Mouse (Mus musculus) CH12.LX (cell line): ENCODE data around the gene Zbtb34. TPM values are rescaled to one million over a fixed set of nuclear protein-coding genes. Genes with fewer than 3 reads are reported as not detected.

Source experiments
- DNase-seq: peaks from one replicate; pipeline ENCODE4 v3.0.0-alpha.2; 2013; ENCODE audit errors: extremely low read depth
- H3K27ac ChIP-seq: 2 replicates; pipeline ENCODE4 v1.5.1; 2012; ENCODE audit warnings: low read depth, mild to moderate bottlenecking, control low read depth, moderate library complexity; ENCODE audit not compliant: insufficient read depth
- H3K27me3 ChIP-seq: replicated peaks from 2 replicates; pipeline ENCODE3; 2012; ENCODE audit warnings: inconsistent platforms
- H3K36me3 ChIP-seq, 2 experiments: replicated peaks in 1 of 2; 2 replicates each; pipeline versions ENCODE3 to v1.6.1; 2012; ENCODE audit warnings: inconsistent platforms in 1 of 2, low read length in 1 of 2, mild to moderate bottlenecking in 1 of 2, mixed read lengths in 1 of 2, moderate library complexity in 1 of 2; ENCODE audit not compliant: control insufficient read depth in 1 of 2, insufficient read depth in 1 of 2
- H3K4me1 ChIP-seq, 2 experiments: 2 replicates each; pipeline ENCODE4 v1.6.1; 2012; ENCODE audit warnings: inconsistent platforms in 1 of 2, moderate library complexity in 1 of 2; ENCODE audit not compliant: insufficient read depth in 2 of 2, control insufficient read depth in 1 of 2
- H3K4me2 ChIP-seq: 2 replicates; pipeline ENCODE4 v1.6.1; 2012; ENCODE audit warnings: low read depth, mild to moderate bottlenecking, control low read depth; ENCODE audit not compliant: poor library complexity, insufficient read depth, severe bottlenecking
- H3K4me3 ChIP-seq, 3 experiments: fragments of 150-350 bp in 1 of 3; sonication (generic) in 1 of 3; replicated peaks in 1 of 3; 2 replicates each; pipeline versions ENCODE3 to v1.5.1; 2011 to 2012; ENCODE audit warnings: low read depth in 2 of 3, low read length in 2 of 3, mild to moderate bottlenecking in 2 of 3, moderate library complexity in 2 of 3, control low read depth in 1 of 3, improper control_type of control experiment in 1 of 3, inconsistent platforms in 1 of 3, mixed read lengths in 1 of 3; ENCODE audit not compliant: poor library complexity in 1 of 3
- H3K79me2 ChIP-seq: replicated peaks from 2 replicates; pipeline ENCODE4 v1.6.1; 2012; ENCODE audit warnings: mild to moderate bottlenecking, moderate library complexity; ENCODE audit not compliant: control insufficient read depth, poor library complexity, insufficient read depth, severe bottlenecking; ENCODE audit errors: extremely low read depth
- H3K9ac ChIP-seq: 2 replicates; pipeline ENCODE4 v1.6.1; 2012; ENCODE audit warnings: low read depth, mild to moderate bottlenecking, control low read depth, moderate library complexity; ENCODE audit not compliant: insufficient read depth
- H3K9me3 ChIP-seq: replicated peaks from 2 replicates; pipeline ENCODE3; 2012; ENCODE audit warnings: low read length, inconsistent platforms, mixed read lengths
- CHD1 ChIP-seq: IDR thresholded peaks from 2 replicates; pipeline ENCODE4 v1.6.1; 2012; ENCODE audit warnings: low read depth, low read length, improper control_type of control experiment, inconsistent platforms
- CHD2 ChIP-seq: IDR thresholded peaks from 2 replicates; pipeline ENCODE4 v1.6.1; 2011; ENCODE audit warnings: low read length, improper control_type of control experiment
- CTCF ChIP-seq, 2 experiments: IDR thresholded peaks in 1 of 2; conservative IDR thresholded peaks in 1 of 2; 2 replicates each; pipeline ENCODE4 v1.5.1; 2011 to 2012; ENCODE audit warnings: low read depth in 2 of 2, low read length in 2 of 2, improper control_type of control experiment in 1 of 2, inconsistent platforms in 1 of 2, mild to moderate bottlenecking in 1 of 2, moderate library complexity in 1 of 2
- E2F4 ChIP-seq: IDR thresholded peaks from 2 replicates; pipeline ENCODE4 v1.6.1; 2011; ENCODE audit warnings: low read depth, low read length, improper control_type of control experiment; ENCODE audit not compliant: insufficient replicate concordance
- EP300 ChIP-seq: IDR thresholded peaks from 2 replicates; pipeline ENCODE4 v1.6.1; 2011; ENCODE audit warnings: low read length, improper control_type of control experiment
- GABPA ChIP-seq: IDR thresholded peaks from 2 replicates; pipeline ENCODE4 v1.6.1; 2012; ENCODE audit warnings: low read depth, low read length, improper control_type of control experiment, inconsistent platforms; ENCODE audit not compliant: insufficient replicate concordance
- HCFC1 ChIP-seq: IDR thresholded peaks from 2 replicates; pipeline ENCODE4 v1.6.1; 2012; ENCODE audit warnings: low read depth, mild to moderate bottlenecking, inconsistent platforms, low read length, improper control_type of control experiment
- JUND ChIP-seq: conservative IDR thresholded peaks from 2 replicates; pipeline ENCODE4 v1.6.1; 2011; ENCODE audit warnings: low read depth, low read length, improper control_type of control experiment
- KAT2A ChIP-seq: IDR thresholded peaks from 2 replicates; pipeline ENCODE4 v1.6.1; 2012; ENCODE audit warnings: low read length, improper control_type of control experiment, inconsistent platforms; ENCODE audit not compliant: insufficient replicate concordance
- MAFK ChIP-seq: IDR thresholded peaks from 2 replicates; pipeline ENCODE4 v1.6.1; 2011; ENCODE audit warnings: low read length, improper control_type of control experiment; ENCODE audit not compliant: insufficient replicate concordance
- MXI1 ChIP-seq: IDR thresholded peaks from 2 replicates; pipeline ENCODE4 v1.6.1; 2011; ENCODE audit warnings: mild to moderate bottlenecking, low read depth, low read length, improper control_type of control experiment
- NRF1 ChIP-seq: IDR thresholded peaks from 2 replicates; pipeline ENCODE4 v1.6.1; 2014; ENCODE audit warnings: low read depth, mild to moderate bottlenecking, inconsistent platforms, low read length, improper control_type of control experiment, moderate library complexity
- POLR2A ChIP-seq: IDR thresholded peaks from 2 replicates; pipeline ENCODE4 v1.6.1; 2011; ENCODE audit warnings: low read depth, mild to moderate bottlenecking, improper control_type of control experiment, low read length
- RCOR1 ChIP-seq: conservative IDR thresholded peaks from 2 replicates; pipeline ENCODE4 v1.6.1; 2012; ENCODE audit warnings: low read depth, mild to moderate bottlenecking, inconsistent platforms, low read length, improper control_type of control experiment
- SIN3A ChIP-seq: IDR thresholded peaks from 2 replicates; pipeline ENCODE4 v1.6.1; 2012; ENCODE audit warnings: low read length, improper control_type of control experiment, inconsistent platforms
- TBP ChIP-seq: conservative IDR thresholded peaks from 2 replicates; pipeline ENCODE4 v1.6.1; 2011; ENCODE audit warnings: low read depth, low read length, improper control_type of control experiment
- ZC3H11A ChIP-seq: IDR thresholded peaks from 2 replicates; pipeline ENCODE4 v1.6.1; 2012; ENCODE audit warnings: low read depth, mild to moderate bottlenecking, inconsistent platforms, low read length, improper control_type of control experiment
- ZMIZ1 ChIP-seq: IDR thresholded peaks from 2 replicates; pipeline ENCODE4 v1.6.1; 2012; ENCODE audit warnings: low read depth, mild to moderate bottlenecking, inconsistent platforms, low read length, improper control_type of control experiment
- ZNF384 ChIP-seq: IDR thresholded peaks from 2 replicates; pipeline ENCODE4 v1.6.1; 2012; ENCODE audit warnings: low read depth, low read length, improper control_type of control experiment, inconsistent platforms
- dilution Hi-C: fragments of 300-500 bp; cut with MboI; formaldehyde crosslinking; loops from 2 replicates; pipeline ENCODE4 v1.14.3; 2020; ENCODE audit warnings: low sequenced_read_pairs; ENCODE audit not compliant: extremely low pct_unique_long_range_greater_than_20kb, extremely low pct_ligation_motif_present
- in situ Hi-C: fragments of 300-500 bp; cut with MboI; formaldehyde crosslinking; loops from 3 replicates; pipeline ENCODE4 v1.14.3; 2019; ENCODE audit warnings: low sequenced_read_pairs, low pct_ligation_motif_present, low pct_unique_long_range_greater_than_20kb, mixed read lengths
- polyA plus RNA-seq: library from polyadenylated mRNA; unstranded; fragments of >175 nt; gene quantifications from 2 replicates; pipeline ENCODE4 v1.2.1, GENCODE M21; 2012; ENCODE audit warnings: low read depth; ENCODE audit not compliant: insufficient read length
- total RNA-seq, 2 experiments: library from RNA; depleted of rRNA; stranded (reverse); fragments of 300-350 nt in 1 of 2; fragments of >200 nt in 1 of 2; gene quantifications; 2 replicates each; pipeline ENCODE4 v1.2.3; 2012 to 2014

The Zbtb34 gene
- total and polyA plus RNA-seq, 3 experiments = 3.4 to 5.8 (median 5.0) TPM

DNA sequence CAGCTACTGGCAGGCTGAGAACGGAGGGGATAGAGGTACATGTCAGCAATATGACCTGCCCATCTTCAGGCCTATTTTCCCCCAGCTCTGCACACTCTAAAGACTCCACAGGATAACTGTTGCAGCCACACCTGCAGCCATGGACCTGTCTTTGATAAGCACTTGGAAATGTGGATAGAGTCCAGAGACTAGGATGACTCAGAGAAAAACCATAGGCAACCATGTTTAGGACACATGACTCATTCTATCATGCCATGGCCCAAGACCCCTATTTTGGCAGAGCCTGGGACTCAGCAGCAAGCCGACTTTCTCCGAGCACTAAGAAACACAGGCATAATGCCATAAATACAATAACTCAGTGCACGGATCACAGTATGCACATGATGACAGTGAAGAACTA, 66.5 kb downstream of the Zbtb34 start:
- Histone ChIP-seq H3K36me3 (peaks cover 0 to 16% of the 10 kb centered on the region in 2 experiments), H3K4me2 (no peak overlapping the region), H3K4me3 (no peak overlapping the region), H3K79me2 (no peaks in the 10 kb centered on the region), H3K4me1 (peaks cover 0 to 4% of the 10 kb centered on the region in 2 experiments; a peak in 1 of 4 replicates), H3K9me3 (no peaks in the 10 kb centered on the region), H3K9ac (no peak overlapping the region), H3K27me3 (no peaks in the 10 kb centered on the region), H3K27ac (no peak overlapping the region)
- in situ Hi-C loops (loop anchor here (25.0 kb wide), 1 partner anchor 377 kb away; the partner anchor contains the start of gene Slc2a8), dilution Hi-C loops (no loop called here)
- TF ChIP-seq KAT2A (no peak), MAFK (no peak), CHD1 (no peak), E2F4 (no peak), CHD2 (no peak), HCFC1 (no peak), TBP (no peak), NRF1 (no peak), JUND (no peak), ZNF384 (no peak), MXI1 (no peak), POLR2A (no peak), RCOR1 (no peak), GABPA (no peak), ZC3H11A (no peak)
- no peak for DNase-seq

DNA sequence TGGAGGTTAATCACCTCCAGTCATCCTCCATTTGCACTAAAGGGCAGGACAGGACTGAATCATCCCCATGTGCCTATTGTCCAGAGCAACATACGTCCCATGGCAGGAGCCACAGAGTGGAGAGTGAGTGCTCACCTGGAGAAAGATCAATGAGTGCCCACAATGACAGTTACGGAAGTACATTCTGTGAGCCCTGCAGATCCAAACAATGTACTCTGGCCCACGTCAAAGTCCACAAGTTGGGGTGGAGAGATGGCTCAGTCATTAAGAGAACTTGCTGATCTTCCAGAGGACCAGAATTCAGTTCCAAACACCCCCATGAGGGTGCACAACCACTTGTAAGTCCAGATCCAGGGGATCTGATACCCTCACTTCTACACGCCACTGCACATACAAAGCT, 67.2 kb downstream of the Zbtb34 start:
- Histone ChIP-seq H3K36me3 (peaks cover 0 to 16% of the 10 kb centered on the region in 2 experiments), H3K27me3 (no peaks in the 10 kb centered on the region), H3K9ac (no peak overlapping the region), H3K27ac (no peak overlapping the region), H3K4me2 (no peak overlapping the region), H3K79me2 (no peaks in the 10 kb centered on the region), H3K4me3 (no peak overlapping the region), H3K9me3 (no peaks in the 10 kb centered on the region), H3K4me1 (no peaks in the 10 kb centered on the region)
- in situ Hi-C loops (loop anchor here (25.0 kb wide), 1 partner anchor 377 kb away; the partner anchor contains the start of gene Slc2a8), dilution Hi-C loops (no loop called here)
- no peak for DNase-seq
- TF ChIP-seq EP300 (no peak), SIN3A (no peak), CTCF (conservative IDR thresholded peaks at IDR 0.05 in 1 of 2, IDR thresholded peaks at IDR 0.05 in 1 of 2; ENCODE audit: low read depth in 2 of 2, low read length in 2 of 2) (no peak), ZC3H11A (no peak), ZMIZ1 (no peak), RCOR1 (no peak)
